Mouse (Mus musculus): ENCODE data around the gene Atg9a.

Atg9a gene

GRCm38 (mm10) chr1:75160256-75160617 lies 31.8 kb downstream of the Atg9a start:
- no peak for DNase-seq

GRCm38 (mm10) chr1:75159540-75160255 lies 32.3 kb downstream of the Atg9a start:
- no peak for DNase-seq

- DNase-seq: no peak
These were observed 33.0 kb downstream of the Atg9a start for GRCm38 (mm10) chr1:75158990-75159389.

- no peak for DNase-seq
These were observed 36.2 kb downstream of the Atg9a start for GRCm38 (mm10) chr1:75155837-75156236.

GRCm38 (mm10) chr1:75148727-75149126 lies 43.3 kb downstream of the Atg9a start:
- no peak for DNase-seq

- no peak for DNase-seq
These were observed 44.4 kb downstream of the Atg9a start for GRCm38 (mm10) chr1:75147411-75148135.

GRCm38 (mm10) chr1:75145589-75145988 lies 46.4 kb downstream of the Atg9a start:
- DNase-seq: no peak

- DNase-seq: peak; percentile 95
These were observed 49.4 kb downstream of the Atg9a start, which contains the start of the genes Cnppd1 and Retreg2 for GRCm38 (mm10) chr1:75142301-75143261. Cnppd1 (minus strand) TSS chr1:75142711. Retreg2 (plus strand) TSS chr1:75142778.

- peak; percentile 56 for DNase-seq
These were observed 50.4 kb downstream of the Atg9a start for GRCm38 (mm10) chr1:75141486-75142190.

GRCm38 (mm10) chr1:75140601-75141190 lies 51.3 kb downstream of the Atg9a start:
- no peak for DNase-seq

GRCm38 (mm10) chr1:75138448-75138847 lies 53.5 kb downstream of the Atg9a start:
- no peak for DNase-seq

- DNase-seq: no peak
These were observed 55.3 kb downstream of the Atg9a start for GRCm38 (mm10) chr1:75136730-75137129.

GRCm38 (mm10) chr1:75136293-75136692 lies 55.7 kb downstream of the Atg9a start:
- DNase-seq: no peak

- no peak for DNase-seq
These were observed 58.4 kb downstream of the Atg9a start, which contains the start of gene Slc23a3 for GRCm38 (mm10) chr1:75133421-75134207. Slc23a3 (minus strand) TSS chr1:75133890.

Measured in layer of hippocampus, adult 9-11 months (tissue).